Mouse (Mus musculus) testis, adult 10 weeks (tissue): ENCODE results near the gene Olfr711. TPM values are rescaled to one million over a fixed set of nuclear protein-coding genes. Genes with fewer than 3 reads are reported as not detected.

Experiments
- polyA plus RNA-seq: library from polyadenylated mRNA; stranded (reverse); fragments of 350-450 nt; fragmentation: Illumina TruSeq; extraction: RNeasy Lipid Tissue Mini Kit (QIAGEN cat#74804); gene quantifications from one replicate; pipeline ENCODE4 v1.2.3, GENCODE M21; 2014; ENCODE audit warnings: low read depth, low replicate concordance

Gene Olfr711
- polyA plus RNA-seq, result not detected

GRCm38 (mm10) chr7:106975353-106975752 is at the start of gene Olfr711:
TSS of gene Olfr711 (minus strand) at chr7:106975453.

GRCm38 (mm10) chr7:107005972-107006371 is 30.7 kb upstream of the Olfr711 start, which contains the start of gene Olfr2:
TSS of gene Olfr2 (minus strand) at chr7:107006072.

GRCm38 (mm10) chr7:106963837-106964236 is 11.4 kb downstream of the Olfr711 start, which contains the start of gene Olfr6:
TSS of gene Olfr6 (minus strand) at chr7:106963937.

GRCm38 (mm10) chr7:106948212-106948611 is 27.0 kb downstream of the Olfr711 start, which contains the start of gene Olfr710:
TSS of gene Olfr710 (minus strand) at chr7:106948312.

GRCm38 (mm10) chr7:106932119-106932518 is 43.1 kb downstream of the Olfr711 start, which contains the start of gene Olfr709-ps1:
TSS of gene Olfr709-ps1 (minus strand) at chr7:106932219.

Other genes with a start within 250 kb of the Olfr711 start
- 2.3 TPM for gene Olfr697, start 233.0 kb downstream of the Olfr711 start, polyA plus RNA-seq
- not detected for gene Olfr698, start 220.1 kb downstream of the Olfr711 start, polyA plus RNA-seq
- gene Olfr699, start 182.3 kb downstream of the Olfr711 start, polyA plus RNA-seq, result 0.18 TPM
- gene Olfr700, start 166.6 kb downstream of the Olfr711 start, polyA plus RNA-seq, result 0.81 TPM
- gene Olfr701, start 161.3 kb downstream of the Olfr711 start, polyA plus RNA-seq, result 19.2 TPM
- not detected for gene Olfr702, start 141.6 kb downstream of the Olfr711 start, polyA plus RNA-seq
- 1.0 TPM for gene Olfr703, start 132.1 kb downstream of the Olfr711 start, polyA plus RNA-seq
- gene Olfr704, start 112.3 kb downstream of the Olfr711 start, polyA plus RNA-seq, result not detected
- not detected for gene Olfr705, start 98.6 kb downstream of the Olfr711 start, polyA plus RNA-seq
- not detected for gene Olfr706, start 87.3 kb downstream of the Olfr711 start, polyA plus RNA-seq
- not detected for gene Olfr707, start 74.2 kb downstream of the Olfr711 start, polyA plus RNA-seq
- gene Olfr1532-ps1, start 67.5 kb downstream of the Olfr711 start, polyA plus RNA-seq, result not detected
- not detected for gene Olfr709-ps1, start 43.2 kb downstream of the Olfr711 start, polyA plus RNA-seq
- not detected for gene Olfr710, start 27.1 kb downstream of the Olfr711 start, polyA plus RNA-seq
- 0.07 TPM for gene Olfr6, start 11.5 kb downstream of the Olfr711 start, polyA plus RNA-seq
- not detected for gene Olfr2, start 30.6 kb upstream of the Olfr711 start, polyA plus RNA-seq
- gene Olfr713, start 55.7 kb upstream of the Olfr711 start, polyA plus RNA-seq, result not detected
- not detected for gene Olfr714, start 95.5 kb upstream of the Olfr711 start, polyA plus RNA-seq
- not detected for gene Olfr17, start 117.8 kb upstream of the Olfr711 start, polyA plus RNA-seq
- 0.04 TPM for gene Olfr715b, start 134.9 kb upstream of the Olfr711 start, polyA plus RNA-seq
- not detected for gene Olfr715, start 155.6 kb upstream of the Olfr711 start, polyA plus RNA-seq
- gene Olfr716, start 162.9 kb upstream of the Olfr711 start, polyA plus RNA-seq, result 0.07 TPM
- 471 TPM for gene Nlrp14, start 191.5 kb upstream of the Olfr711 start, polyA plus RNA-seq
- 12.4 TPM for gene Rbmxl2, start 234.0 kb upstream of the Olfr711 start, polyA plus RNA-seq